Mouse (Mus musculus): ENCODE measurements around the gene Ankub1.

DNA sequence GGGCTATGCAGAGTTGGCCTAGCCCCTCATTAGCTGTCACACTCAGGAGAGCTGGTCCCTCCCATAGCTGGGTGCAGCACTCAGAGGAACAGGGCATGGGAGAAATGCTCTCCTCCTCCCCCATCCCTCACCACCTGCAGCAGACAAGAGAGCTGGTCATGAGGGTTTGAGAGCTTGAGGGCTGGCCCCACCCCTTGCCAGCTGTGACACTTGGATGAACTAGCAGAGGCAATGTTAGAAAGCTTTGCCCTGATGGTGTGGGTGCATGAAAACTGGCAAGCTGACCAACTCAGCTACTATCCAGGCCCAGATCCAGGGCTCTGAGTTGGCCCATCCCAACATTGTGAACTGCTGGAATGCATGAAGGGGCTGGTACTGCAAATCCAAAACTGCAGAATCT is 14.8 kb downstream of the Ankub1 start:
- TF ChIP-seq CTCF (IDR thresholded peaks at IDR 0.05; ENCODE audit: borderline replicate concordance, insufficient read depth, low read length) = no peak
- no peak for TF ChIP-seq POLR2A (IDR thresholded peaks at IDR 0.05; ENCODE audit: low read depth, low read length)
